Mouse (Mus musculus) naive thymus-derived CD4-positive, alpha-beta T cell, adult 2 months (primary cell): Measurements from ENCODE around the gene Megf6.

Experiments used
- DNase-seq: peaks from one replicate; pipeline ENCODE4 v3.0.0-alpha.2; 2011; ENCODE audit warnings: low read depth

Gene Megf6

DNA sequence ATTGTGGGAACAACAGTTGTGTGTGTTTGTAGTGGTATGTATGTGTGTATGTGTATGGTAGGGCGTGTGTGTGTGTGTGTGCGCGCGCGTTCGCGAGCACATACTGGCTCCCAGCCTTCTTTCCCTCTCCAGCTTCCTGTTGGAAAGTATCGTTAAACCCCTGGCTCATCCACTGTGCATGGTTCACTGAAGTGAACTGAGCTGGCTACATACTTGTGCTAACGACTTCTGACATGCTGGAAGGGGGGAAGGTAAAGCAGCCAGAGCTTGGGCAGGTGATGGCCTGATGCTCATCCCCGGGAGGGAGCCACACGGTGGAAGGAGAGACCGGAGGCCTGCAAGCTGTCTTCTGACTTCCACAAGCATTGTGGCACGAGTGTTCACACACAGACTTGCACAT is 40.9 kb downstream of the Megf6 start:
- no peak for DNase-seq

DNA sequence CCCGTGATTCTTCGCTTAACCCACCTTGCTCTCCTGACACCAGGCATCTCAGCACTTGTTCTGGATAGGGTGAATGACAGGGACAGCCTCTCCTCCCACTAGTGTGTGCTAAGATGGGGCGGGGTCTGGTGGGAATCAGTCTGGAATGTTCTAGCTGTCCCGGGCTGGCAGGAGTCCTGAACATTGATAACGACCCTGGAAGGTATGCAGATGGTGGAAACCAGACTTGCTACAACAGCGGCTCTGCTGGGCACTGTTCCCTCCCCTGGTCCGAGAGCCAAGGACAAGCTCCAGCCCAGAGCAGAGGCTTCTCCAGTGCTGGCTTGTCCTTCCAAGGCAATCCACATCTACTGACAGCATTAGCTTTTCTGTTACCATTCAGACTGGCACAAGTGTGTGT is 43.1 kb downstream of the Megf6 start:
- no peak for DNase-seq

DNA sequence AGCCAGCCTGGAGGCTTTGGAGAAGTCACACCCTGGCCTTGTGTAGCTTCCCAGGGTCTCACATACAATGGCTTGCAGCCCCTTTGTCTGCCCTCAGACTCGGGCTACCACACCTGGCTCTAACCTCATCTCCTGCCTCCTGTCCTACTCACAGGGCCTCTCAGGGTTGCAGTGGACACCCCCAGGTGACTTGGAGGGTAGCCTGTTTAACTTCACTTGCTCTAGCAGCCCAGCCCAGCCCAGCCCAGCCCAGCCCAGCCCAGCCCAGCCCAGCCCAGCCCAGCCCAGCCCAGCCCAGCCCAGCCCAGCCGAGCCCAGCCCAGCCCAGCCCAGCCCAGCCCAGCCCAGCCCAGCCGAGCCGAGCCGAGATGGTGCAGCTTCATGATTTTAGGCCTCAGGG is 43.5 kb downstream of the Megf6 start:
- DNase-seq, result no peak

DNA sequence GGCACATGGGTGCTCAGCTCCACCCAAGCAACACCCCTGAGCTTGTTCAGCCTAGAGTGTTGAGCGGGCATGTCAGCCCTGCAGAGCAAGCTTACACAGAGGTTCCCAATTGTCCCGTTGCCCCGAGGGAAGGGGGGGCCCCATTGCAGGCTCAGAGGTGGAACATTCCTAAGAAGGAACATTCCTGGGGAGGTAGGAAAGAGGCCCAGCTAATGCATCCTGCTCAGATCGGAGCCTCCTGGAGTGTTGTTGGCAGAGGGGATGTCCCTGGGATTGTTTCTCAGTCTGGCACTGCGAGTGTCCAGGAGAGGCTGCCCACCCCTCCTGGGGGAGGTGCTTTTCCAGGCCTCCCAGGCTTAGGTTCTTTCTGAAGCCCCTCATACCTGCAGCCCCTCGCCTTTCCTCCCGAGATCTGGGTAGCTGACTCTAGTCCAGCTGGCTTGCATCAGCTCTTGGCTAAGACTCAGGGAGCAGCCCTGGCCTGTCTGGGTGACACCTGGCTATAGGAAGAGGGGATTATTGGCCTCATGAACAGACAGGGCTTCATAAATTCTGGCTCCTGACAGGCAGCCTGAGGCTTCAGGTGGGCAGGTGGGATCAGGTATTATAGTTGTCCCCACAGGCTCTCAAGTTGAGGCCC is 47.3 kb downstream of the Megf6 start:
- DNase-seq, result no peak

DNA sequence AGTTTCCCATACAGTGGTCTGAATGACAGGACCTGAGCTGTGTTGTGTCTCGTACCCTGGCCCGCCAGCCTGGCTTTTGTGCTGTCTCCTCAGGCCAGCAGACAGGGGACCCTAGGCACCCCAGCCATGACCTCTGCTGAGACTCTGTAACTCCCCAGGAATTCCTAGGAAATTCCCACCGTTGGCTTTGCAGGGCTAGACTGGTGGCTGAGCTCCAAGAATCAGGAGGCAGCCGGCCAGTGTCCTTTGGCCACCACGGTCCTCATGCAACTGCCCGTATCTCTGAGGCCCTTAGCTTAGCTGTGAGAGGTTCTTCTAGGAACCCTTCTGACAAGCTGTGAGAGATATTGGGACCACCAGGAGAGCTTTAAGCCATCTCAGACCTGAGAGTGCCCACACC is 52.2 kb downstream of the Megf6 start:
- no peak for DNase-seq

DNA sequence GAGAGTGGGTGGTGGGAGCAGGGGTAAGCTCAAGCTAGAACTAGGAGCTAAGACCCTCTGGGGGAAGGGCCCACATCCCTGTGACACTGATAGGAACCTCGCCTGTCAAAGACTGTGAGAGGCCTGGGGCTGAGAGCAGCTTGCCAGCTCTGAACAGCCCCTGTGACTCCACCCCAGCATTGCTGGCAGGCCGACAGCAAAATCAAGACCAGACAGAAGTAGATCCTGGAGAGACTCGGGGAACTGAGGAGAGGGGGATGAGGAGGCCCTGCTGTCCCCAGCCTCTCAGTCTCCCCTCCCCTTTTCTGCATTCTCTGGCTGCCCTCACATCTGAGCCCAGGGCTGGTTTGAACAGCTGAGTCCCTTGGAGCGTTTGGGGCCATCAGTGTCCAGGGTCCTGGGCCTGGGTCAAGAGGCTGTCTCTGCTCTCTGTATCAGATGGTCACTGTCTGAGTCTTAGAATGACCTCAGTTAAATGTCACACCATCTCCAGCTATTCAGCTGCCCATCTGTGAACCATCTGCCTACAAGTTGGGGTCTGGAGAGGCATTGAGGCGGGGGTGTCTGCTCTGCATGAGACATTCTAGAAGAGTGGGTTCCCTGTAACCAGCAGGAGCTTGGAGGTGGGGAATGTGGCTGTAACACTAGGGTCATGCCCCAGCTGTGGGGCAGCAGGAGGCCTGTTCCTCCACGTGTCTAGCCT is 53.9 kb downstream of the Megf6 start:
- no peak for DNase-seq

DNA sequence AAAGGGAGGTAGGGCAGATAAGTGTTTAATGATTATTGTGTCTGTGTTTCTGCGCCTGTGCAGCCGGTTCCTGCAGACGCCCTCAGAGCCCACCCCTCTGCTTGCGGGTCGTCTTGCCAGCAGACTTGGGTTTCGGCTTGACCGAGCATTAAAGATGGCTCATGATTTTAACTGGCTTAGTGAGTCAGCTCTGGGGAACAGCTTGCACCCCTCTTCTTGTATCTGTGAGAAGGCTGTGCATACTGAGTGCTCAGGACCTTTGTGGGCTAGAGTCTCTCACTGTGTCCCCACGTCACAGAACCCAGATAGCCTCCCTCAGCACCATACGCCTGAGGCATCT is 54.4 kb downstream of the Megf6 start:
- DNase-seq, result no peak

DNA sequence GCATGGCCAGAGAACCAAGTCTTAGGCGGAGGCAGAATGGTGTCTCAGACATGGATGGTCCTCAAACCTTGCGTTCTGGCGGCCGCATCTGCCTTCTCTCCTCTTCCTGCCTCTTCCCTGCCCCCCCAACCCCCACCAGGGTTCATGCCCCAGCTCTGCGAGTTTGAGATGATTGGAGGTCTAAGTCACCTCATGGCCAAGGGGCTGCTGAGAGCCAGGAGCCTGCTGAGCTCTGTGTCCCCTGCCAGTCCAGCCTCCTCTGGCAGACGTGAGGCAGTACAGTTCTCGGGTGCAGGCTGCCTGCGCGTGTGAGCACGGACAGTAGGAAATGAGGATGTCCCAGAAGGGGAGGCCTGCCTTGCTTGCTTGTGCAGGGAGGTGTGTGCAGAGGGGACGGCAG is 56.1 kb downstream of the Megf6 start:
- no peak for DNase-seq

DNA sequence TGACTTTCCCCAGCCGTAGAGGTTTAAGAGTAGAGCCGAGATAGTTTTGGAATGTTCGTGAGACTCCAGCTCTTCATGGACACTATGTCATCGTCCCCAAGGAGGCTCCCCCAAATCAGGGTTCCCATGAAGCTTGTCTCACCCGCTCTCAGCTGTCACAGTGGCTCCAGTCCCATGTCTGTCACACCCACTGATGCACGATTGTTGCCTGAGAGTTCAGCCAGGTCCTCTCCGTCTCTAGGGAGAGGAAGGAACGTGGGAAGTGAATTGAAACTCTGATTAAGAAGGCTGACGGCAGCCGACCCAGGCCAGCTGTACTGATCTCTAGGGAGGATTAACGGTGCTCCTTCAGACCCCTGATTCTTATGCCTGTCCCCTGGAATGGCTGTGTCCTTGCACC is 57.8 kb downstream of the Megf6 start:
- no peak for DNase-seq

DNA sequence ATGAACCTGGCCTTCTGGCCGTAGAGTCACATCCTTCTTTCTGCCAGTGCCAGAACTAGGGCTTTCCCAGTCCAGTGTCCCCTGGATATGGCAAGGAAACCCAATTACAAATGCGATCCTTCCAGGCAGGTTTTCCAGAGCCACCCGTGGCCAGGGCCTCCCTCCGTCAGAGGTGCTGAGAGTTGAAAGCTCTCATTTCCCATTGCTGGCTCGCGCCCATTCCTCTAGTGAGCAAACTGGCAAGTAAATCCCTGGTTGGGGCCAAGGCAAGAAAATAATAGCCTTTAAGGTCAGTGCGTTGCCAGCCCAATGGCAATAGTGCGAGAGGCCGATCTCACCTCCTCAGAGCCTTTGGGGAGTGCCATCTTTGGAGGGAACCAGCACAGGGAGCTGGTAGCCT is 59.0 kb downstream of the Megf6 start:
- no peak for DNase-seq

DNA sequence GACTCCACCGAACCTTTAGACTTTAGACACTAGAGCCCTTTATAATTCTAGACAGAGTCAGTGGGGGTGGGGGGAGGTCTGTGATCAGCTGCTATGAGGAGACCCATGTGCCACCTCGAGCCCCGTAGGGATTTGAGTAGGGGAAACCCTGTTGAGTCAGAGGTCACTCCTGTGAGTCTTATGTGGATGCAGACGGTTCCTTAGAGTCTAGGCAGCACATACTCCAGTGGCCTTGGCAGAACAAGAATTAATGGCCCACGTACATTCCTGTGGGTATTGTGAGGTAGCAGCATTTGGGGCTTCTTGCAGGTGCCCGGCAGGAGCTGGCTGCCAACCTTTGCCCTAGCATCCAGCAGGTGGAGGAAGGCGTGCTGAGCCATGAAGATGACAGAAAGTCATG is 60.9 kb downstream of the Megf6 start:
- no peak for DNase-seq

DNA sequence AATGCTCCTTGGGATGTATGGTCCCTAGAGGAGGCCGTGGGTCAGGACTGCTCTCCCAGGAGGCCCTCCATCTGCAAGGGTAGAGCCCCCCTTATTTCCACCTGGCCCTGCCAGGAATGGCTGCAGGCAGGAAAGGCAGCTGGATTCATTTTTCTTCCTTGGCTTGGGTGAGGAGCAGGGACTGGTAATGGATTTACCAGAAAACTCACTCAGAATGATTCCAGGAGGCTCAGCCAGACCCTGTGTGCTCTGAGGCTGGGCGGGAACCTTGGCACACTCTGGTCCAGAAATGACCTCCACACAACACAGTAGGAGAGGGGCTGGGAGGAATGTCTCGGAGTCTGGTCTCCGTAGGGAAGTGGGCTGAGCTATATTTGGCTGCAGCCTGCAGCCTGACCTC is 61.8 kb downstream of the Megf6 start:
- DNase-seq, result no peak

DNA sequence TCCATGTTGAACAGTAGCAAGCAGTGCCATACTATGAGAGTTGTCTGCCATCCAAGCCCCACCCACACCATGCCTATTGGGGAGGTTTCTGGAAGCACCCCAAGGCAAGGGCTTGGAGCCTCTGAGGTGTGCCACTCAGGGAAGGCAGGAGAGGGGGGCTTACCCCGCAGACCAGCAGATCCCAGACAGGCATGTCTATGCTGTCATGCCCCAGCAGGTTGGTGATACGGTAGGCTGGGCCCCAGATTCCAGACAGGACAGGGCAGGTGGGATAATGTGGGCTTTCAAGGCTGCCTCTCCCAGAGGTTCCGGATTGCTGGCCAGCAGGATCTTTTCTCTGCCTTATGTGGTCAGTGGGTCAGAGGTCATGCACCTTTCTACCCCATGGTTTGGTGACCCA is 65.5 kb downstream of the Megf6 start:
- no peak for DNase-seq

DNA sequence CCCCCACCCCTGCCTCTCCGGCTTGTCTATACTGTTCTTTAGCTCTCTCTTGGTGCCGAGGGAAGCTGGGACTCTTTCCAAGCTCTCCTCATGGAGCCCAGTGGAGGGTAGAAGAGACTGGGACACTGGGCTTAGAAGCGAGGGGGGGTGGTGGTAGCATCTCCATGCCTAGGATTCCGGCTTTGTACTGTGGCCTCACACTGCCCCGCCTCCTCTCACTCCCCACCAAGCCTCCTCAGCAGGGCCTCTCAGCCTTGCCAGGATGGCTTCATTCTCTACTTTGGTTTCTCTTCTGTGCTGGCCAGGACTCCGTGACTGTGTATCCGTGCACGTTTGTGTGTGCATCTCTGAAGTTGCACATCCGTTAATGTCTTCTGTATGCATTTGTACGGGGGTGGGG is 66.4 kb downstream of the Megf6 start:
- DNase-seq, result no peak

DNA sequence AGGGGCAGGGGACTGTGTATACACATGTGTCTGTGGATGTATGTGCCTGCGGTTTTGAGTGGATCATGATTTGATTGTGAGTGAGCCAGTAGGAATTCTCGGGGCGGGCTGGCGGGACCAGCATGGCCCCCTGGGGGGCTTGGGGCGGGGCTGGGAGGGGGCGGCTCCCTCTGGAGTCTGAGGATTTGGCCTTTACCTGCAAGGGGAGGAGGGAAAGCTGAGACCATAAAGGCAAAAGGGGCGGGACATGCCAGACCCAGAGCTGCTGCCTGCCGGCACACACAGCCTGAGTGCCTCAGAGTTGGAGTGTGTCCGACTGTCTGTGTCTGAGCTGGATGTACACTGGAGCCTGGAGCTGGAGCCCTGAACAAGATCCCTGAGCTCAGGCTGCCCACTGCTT is 66.8 kb downstream of the Megf6 start:
- DNase-seq, result no peak

DNA sequence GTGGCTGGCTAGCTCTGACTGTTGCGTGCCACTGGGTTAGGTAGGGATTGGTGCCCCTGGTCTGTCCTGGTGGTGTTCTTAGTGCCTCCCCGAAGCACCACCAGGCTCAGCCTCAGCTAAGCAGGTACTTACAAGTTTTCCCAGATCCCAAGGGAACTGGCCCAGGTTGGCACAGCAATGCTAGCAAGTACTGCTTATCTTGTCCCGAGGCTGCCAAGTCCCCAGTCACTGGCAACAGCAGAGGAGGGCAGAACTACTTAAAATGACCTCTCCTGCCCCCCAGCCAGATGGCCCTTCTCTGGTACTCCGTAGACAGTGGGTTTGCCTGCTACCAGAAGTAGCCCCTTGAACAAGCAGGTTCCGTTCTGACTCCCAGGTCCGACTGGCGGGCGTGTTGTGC is 68.7 kb downstream of the Megf6 start:
- no peak for DNase-seq

DNA sequence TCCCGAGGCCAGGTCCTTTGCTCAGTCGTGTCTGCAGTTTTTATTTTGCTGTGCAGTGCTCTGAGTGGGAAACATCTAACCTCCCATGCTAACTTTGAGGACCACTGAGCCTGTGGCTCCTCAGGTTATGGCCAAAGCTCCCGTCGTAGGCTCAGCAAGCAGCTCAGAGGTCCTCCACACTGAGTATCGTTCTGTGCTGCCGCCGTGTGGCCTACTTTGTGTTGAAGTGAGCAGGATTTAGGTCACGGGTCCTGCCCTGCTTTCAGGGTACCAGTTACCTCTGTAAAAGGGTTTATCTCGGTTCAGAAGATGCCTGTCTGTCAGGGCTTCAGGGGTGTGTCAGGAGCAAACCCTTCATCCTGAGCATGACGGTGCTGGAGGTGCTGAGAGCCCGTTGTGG is 70.1 kb downstream of the Megf6 start:
- no peak for DNase-seq

DNA sequence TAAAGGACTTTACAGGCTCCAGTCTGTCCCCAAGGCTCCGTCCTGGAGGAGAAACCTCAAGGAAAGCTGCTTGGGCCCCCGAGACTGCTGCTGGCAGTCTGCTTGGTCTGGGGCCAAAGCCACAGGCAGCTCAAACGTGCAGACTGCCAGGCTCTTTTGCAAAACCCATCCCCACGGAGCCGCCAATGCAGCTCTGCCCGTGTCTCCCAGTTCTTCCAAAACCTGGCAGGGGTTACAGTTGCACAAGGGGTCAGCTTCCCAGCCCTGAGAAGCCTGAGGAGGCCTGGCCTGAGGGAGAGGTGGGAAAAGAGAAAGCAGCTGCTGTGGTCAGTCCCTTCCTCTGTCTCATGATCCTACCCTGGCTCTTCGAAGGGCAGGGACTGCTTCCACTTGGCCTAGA is 74.8 kb downstream of the Megf6 start:
- DNase-seq, result no peak

DNA sequence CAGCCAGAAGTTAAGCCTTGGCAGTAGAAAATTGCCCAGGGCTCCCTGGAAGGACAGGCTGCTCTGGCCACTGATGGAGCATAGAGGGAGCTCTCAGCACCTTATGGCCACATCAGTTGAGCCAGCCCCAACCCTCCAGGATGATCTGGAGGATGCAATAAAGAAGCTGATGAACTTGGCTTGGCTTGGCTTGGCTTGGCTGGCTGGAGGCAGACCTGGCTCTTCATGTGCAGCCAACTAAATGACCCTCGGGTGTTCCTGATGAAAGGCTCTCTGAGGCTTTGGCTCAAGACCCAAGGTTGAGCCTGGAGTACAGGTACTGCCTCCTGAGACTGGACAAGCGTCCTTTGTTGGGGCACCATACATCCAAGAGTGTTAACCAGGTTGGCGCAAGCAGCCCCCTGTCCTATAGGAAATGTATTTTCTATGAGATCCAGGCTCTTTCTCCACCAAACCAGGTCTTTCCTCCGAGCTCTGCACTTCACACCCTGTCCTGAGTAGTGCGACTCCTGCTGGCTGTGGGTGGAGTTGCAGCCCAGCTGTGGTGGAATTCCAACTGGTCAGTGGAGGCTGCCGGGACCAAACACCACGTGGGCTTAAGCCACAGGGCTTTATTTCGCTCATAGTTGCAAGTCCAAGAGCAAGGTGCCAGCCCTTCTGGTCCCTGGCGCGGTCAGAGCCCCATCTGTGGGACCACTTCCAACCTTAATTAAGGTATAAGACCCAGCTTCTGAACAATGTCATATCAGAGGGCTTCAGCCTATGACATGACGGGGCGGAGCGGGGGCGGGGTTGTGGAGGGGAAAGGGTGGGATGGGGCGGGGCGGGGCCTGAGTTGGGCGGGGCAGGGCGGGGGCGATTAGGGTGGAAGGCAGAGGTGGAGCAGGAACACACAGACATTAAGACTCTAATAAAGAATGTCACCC is 75.8 kb downstream of the Megf6 start:
- peak; percentile 47 for DNase-seq

DNA sequence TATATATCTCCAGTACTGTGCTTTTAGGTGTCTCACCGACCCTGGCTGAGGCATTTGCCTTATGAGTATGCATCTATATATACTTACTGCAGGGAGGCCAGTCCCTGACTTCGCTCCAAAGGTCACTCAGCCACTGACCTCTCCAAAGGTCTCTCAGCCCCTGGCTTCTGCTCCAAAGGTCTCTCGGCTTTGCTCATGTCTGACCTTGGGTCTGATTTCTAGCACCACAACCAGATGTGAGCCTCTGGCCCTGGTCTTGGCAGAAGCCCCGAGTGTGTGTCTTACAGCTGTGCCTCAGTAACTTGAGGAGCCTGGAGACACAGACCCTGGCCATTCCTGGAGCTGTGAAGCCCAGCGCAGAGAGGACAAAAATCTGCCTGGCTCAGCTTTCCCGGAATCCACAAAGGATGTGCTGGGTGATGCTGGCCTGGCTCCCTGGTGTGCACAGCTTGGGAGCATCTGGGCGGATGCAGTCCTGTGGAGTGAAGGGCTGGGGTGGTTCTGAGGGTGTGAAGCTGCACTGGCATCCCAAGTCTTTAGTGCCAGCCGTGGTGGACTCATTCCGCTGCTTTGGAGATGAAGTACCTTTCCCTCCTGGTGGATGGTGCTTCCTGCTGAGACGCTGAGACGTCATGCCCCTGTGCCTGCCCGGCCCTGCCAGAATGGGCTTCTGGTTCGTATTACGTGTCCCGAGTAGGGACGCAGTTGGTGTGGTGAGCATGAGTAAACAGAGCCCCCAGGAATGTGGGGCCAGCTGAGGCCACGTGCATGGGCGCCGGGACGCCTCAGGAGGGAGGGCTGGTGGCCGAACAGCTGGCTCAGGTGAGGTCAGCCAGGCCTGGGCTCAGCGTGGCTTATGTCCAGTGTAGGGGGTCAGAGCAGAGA is 76.9 kb downstream of the Megf6 start:
- DNase-seq, result no peak

DNA sequence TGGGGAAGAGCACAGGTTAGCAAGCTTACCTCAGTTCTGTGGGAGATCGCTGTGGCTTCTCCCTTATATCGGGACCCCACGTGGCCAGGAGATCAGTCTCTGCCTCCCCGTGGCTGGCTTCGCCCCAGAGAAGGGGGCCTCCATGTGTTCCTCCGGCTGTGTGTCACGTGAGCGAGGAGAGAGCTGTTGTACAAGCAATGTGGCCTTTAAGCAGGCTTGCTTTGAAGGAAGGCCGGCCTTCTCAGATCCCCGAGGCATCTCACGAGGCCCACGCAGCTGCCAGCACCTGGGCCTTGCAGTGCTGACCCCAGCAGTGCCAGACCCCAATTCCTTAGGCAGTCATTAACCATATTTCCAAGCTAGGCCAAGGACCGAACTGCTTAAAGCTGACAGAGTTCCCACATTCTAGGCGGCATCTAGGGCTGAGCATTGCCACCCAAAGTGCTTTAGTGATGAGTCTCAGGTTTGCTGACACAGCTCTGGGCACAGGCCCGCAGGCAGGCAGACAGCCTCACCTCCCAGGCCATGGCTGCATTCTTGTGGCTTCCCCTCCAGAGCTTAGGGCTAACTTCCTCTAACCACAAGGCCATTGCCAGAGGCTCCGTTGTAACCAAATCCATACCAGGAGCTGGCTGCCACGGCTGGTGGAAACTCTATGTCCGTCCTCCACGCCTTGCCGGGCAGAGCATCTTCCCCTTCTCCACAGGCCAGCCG is 77.7 kb downstream of the Megf6 start:
- no peak for DNase-seq

DNA sequence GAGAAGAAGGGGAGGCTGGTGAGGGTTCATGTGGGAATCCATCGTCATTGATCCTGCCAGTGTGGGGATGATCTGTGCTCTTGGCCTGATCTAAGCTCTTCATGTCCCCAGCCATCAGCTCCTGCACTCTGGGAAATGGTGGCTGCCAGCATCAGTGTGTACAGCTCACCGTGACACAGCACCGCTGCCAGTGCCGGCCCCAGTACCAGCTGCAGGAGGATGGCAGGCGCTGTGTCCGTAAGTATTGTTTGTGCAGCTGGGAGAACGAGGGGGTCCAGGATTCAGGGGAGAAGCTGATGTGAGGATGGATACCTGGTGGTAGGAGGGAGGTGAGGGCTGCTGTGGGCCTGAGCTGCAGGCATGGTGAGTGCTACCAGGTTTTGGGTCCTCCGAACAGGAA is 78.8 kb downstream of the Megf6 start:
- no peak for DNase-seq
